Mouse (Mus musculus) right cerebral cortex, postnatal 10 days (tissue): ENCODE data around the gene Six2.
"Not testable (repeated sequence)": the region's sequence is repeated elsewhere in the genome, so short reads cannot be mapped to it uniquely, and the experiment has no call there.

Experiments
- DNase-seq, 2 experiments: peaks; one replicate each; pipeline ENCODE4 v3.0.0; 2021; ENCODE audit warnings: low spot score in 2 of 2

Six2 gene

GRCm38 (mm10) chr17:85690323-85690968, 2.4 kb upstream of the Six2 start:
- no peak for DNase-seq

- DNase-seq = no peak
Measured at GRCm38 (mm10) chr17:85689807-85690319, 1.8 kb upstream of the Six2 start.

GRCm38 (mm10) chr17:85688911-85689806, 1.1 kb upstream of the Six2 start:
- no peak for DNase-seq

GRCm38 (mm10) chr17:85687421-85688235, 446 bp downstream of the Six2 start:
- no peak for DNase-seq

GRCm38 (mm10) chr17:85686476-85687420, 1.3 kb downstream of the Six2 start:
- DNase-seq = no peak

- no peak for DNase-seq
Measured at GRCm38 (mm10) chr17:85685689-85686281, 2.3 kb downstream of the Six2 start.

- no peak for DNase-seq
Measured at GRCm38 (mm10) chr17:85684841-85685688, 3.0 kb downstream of the Six2 start.

- not testable (repeated sequence) for DNase-seq
Measured at GRCm38 (mm10) chr17:85684436-85684835, 3.6 kb downstream of the Six2 start.

- DNase-seq = no peak
Measured at GRCm38 (mm10) chr17:85683984-85684307, 4.1 kb downstream of the Six2 start.

- DNase-seq = no peak
Measured at GRCm38 (mm10) chr17:85683111-85683983, 4.7 kb downstream of the Six2 start.

GRCm38 (mm10) chr17:85682181-85682710, 5.8 kb downstream of the Six2 start:
- no peak for DNase-seq

- no peak for DNase-seq
Measured at GRCm38 (mm10) chr17:85681741-85682140, 6.3 kb downstream of the Six2 start.

- no peak for DNase-seq
Measured at GRCm38 (mm10) chr17:85680851-85681550, 7.1 kb downstream of the Six2 start.

- no peak for DNase-seq
Measured at GRCm38 (mm10) chr17:85680116-85680850, 7.8 kb downstream of the Six2 start.

GRCm38 (mm10) chr17:85679651-85680050, 8.4 kb downstream of the Six2 start:
- no peak for DNase-seq

GRCm38 (mm10) chr17:85664618-85665320, 23.3 kb downstream of the Six2 start:
- DNase-seq = peak; percentile 82 to 87
